19 mouse cellular contexts compared by ENCODE assay signal in the genomic region with DNA sequence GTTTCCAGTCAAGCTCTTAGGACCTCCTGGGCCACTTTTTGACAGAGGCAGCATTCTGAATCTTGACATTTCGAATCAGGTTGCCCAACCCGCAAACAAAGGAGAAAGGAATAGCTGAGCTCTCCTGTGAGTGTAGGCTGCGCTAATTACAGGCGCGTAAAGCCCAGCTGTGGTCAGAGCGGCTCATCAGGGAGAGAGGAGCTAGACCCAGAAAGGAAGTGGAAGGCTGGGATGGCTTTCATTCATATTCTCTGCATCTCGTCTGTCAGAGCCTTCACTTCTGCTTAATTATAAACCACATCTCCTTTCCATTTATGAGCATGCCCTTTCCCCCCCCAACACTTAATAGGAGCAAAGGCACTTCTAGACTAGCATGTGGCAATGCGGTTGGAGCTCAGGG.
DNase-seq lines count a peak whose midpoint lies in the region; ATAC-seq and TF ChIP-seq lines count a peak whose summit lies in the region.
"Had no signal": no experiment of that assay in that cellular context is flagged by ENCODE, and none has a peak within 500 bp of the region (broad histone marks: within the 10 kb centered on the region; RNA-seq: fewer than 3 reads in every experiment).

No protein-coding gene starts in this region.

- no peak overlapping the region for H3K27ac ChIP-seq in midbrain, embryonic 10.5 days (replicated peaks)
- no peak overlapping the region for H3K27ac ChIP-seq in midbrain, postnatal 0 days (ENCODE audit: low read depth, low read length)
- H3K27ac ChIP-seq in embryonic facial prominence, embryonic 14.5 days (replicated peaks; ENCODE audit: low read depth, low read length) = no peak overlapping the region
- H3K27ac ChIP-seq: embryonic facial prominence, embryonic 12.5 days; heart, embryonic 15.5 days; hindbrain, embryonic 15.5 days; liver, embryonic 13.5 days; stomach, postnatal 0 days had no signal

- H3K36me3 ChIP-seq in midbrain, embryonic 10.5 days = no peaks in the 10 kb centered on the region
- H3K36me3 ChIP-seq in midbrain, postnatal 0 days (ENCODE audit: insufficient read depth, low read length) = no peaks in the 10 kb centered on the region
- no peaks in the 10 kb centered on the region for H3K36me3 ChIP-seq in embryonic facial prominence, embryonic 14.5 days (ENCODE audit: control insufficient read depth, insufficient read depth, low read length)
- H3K36me3 ChIP-seq: embryonic facial prominence, embryonic 12.5 days; heart, embryonic 15.5 days; hindbrain, embryonic 15.5 days; liver, embryonic 13.5 days had no signal

- 72% methylated on average over 8 of the region's 8 CpGs for WGBS in midbrain, embryonic 10.5 days
- 58% methylated on average over 8 of the region's 8 CpGs for WGBS in midbrain, postnatal 0 days
- WGBS in embryonic facial prominence, embryonic 14.5 days = 40% methylated on average over 8 of the region's 8 CpGs

- H3K4me2 ChIP-seq in midbrain, postnatal 0 days (ENCODE audit: low read depth, low read length, poor library complexity, severe bottlenecking) = no peak overlapping the region
- H3K4me2 ChIP-seq in embryonic facial prominence, embryonic 14.5 days (ENCODE audit: low read depth, low read length) = no peak overlapping the region
- H3K4me2 ChIP-seq: embryonic facial prominence, embryonic 12.5 days; heart, embryonic 15.5 days; hindbrain, embryonic 15.5 days; liver, embryonic 13.5 days had no signal

- DNase-seq in embryo, embryonic 10 days (ENCODE audit: low spot score) = peak; percentile 54
- DNase-seq in embryo, embryonic 9.5 days (ENCODE audit: extremely low spot score) = no peak
- DNase-seq in midbrain, embryonic 10.5 days (ENCODE audit: low spot score) = peak; percentile 15
- no peak for DNase-seq in midbrain, postnatal 0 days (ENCODE audit: low spot score)
- peak; percentile 64 for DNase-seq in embryonic facial prominence, embryonic 14.5 days (ENCODE audit: low spot score)
- DNase-seq in monocyte, adult 2 months (ENCODE audit: low read depth in 1 of 2, low spot score in 2 of 2) = peak; percentile 2 to 14
- DNase-seq in heart, adult 11 months = no peak
- DNase-seq: cerebellum, adult 8-10 months; heart, adult 18-20 months; liver, embryonic 13.5 days; right cerebral cortex, postnatal 14 days; thymus, postnatal 36 days had no signal

- no peak overlapping the region for H3K4me3 ChIP-seq in midbrain, embryonic 10.5 days
- no peak overlapping the region for H3K4me3 ChIP-seq in midbrain, postnatal 0 days (ENCODE audit: low read depth, low read length)
- H3K4me3 ChIP-seq in embryonic facial prominence, embryonic 14.5 days (ENCODE audit: low read depth, low read length) = no peak overlapping the region
- H3K4me3 ChIP-seq: embryonic facial prominence, embryonic 12.5 days; heart, embryonic 15.5 days; hindbrain, embryonic 15.5 days; liver, embryonic 13.5 days; myocyte had no signal

- ATAC-seq in midbrain, postnatal 0 days (ENCODE audit: low FRiP score) = no peak
- ATAC-seq in embryonic facial prominence, embryonic 14.5 days (ENCODE audit: low read depth) = no peak
- no peak for ATAC-seq in activated CD4-positive, CD25-positive, alpha-beta regulatory T cell, adult 4 months
- ATAC-seq: Patski had no signal

- no peaks in the 10 kb centered on the region for H3K27me3 ChIP-seq in midbrain, embryonic 10.5 days (ENCODE audit: low read depth, poor library complexity, severe bottlenecking)
- H3K27me3 ChIP-seq in midbrain, postnatal 0 days (ENCODE audit: insufficient read depth, low read length) = no peaks in the 10 kb centered on the region
- no peaks in the 10 kb centered on the region for H3K27me3 ChIP-seq in embryonic facial prominence, embryonic 14.5 days (replicated peaks; ENCODE audit: control insufficient read depth, insufficient read depth, low read length)
- H3K27me3 ChIP-seq: embryonic facial prominence, embryonic 12.5 days; heart, embryonic 15.5 days; hindbrain, embryonic 15.5 days; liver, embryonic 13.5 days; Patski had no signal

- TF ChIP-seq CTCF in midbrain, postnatal 0 days (IDR thresholded peaks at IDR 0.05) = no peak

- no peaks in the 10 kb centered on the region for H3K9me3 ChIP-seq in midbrain, embryonic 10.5 days (replicated peaks)
- H3K9me3 ChIP-seq in midbrain, postnatal 0 days (ENCODE audit: low read length) = no peaks in the 10 kb centered on the region
- H3K9me3 ChIP-seq in embryonic facial prominence, embryonic 14.5 days (ENCODE audit: control insufficient read depth, low read length) = no peaks in the 10 kb centered on the region
- H3K9me3 ChIP-seq: embryonic facial prominence, embryonic 12.5 days; heart, embryonic 15.5 days; hindbrain, embryonic 15.5 days; liver, embryonic 13.5 days had no signal

- no peaks in the 10 kb centered on the region for H3K4me1 ChIP-seq in midbrain, embryonic 10.5 days
- no peaks in the 10 kb centered on the region for H3K4me1 ChIP-seq in midbrain, postnatal 0 days (ENCODE audit: insufficient read depth, low read length)
- no peaks in the 10 kb centered on the region for H3K4me1 ChIP-seq in embryonic facial prominence, embryonic 14.5 days (ENCODE audit: control insufficient read depth, insufficient read depth, low read length)
- H3K4me1 ChIP-seq: embryonic facial prominence, embryonic 12.5 days; heart, embryonic 15.5 days; hindbrain, embryonic 15.5 days; liver, embryonic 13.5 days had no signal

- no peak overlapping the region for H3K9ac ChIP-seq in midbrain, postnatal 0 days (replicated peaks; ENCODE audit: low read length, poor library complexity, severe bottlenecking)
- no peak overlapping the region for H3K9ac ChIP-seq in embryonic facial prominence, embryonic 14.5 days (ENCODE audit: low read depth, low read length)
- H3K9ac ChIP-seq: embryonic facial prominence, embryonic 12.5 days; heart, embryonic 15.5 days; hindbrain, embryonic 15.5 days; liver, embryonic 13.5 days had no signal

Comparison
In these comparisons a context has a peak if more than half of its experiments do, and no peak if none do; other contexts are left out.
1. DNase-seq: peak in embryo, embryonic 10 days (single experiment), midbrain, embryonic 10.5 days (single experiment), embryonic facial prominence, embryonic 14.5 days (single experiment) and monocyte, adult 2 months (2 of 2); none in embryo, embryonic 9.5 days (single experiment), midbrain, postnatal 0 days (single experiment) and heart, adult 11 months (single experiment).